Mouse (Mus musculus): ENCODE results near the gene Sppl3. TPM values are rescaled to one million over a fixed set of nuclear protein-coding genes. Genes with fewer than 3 reads are reported as not detected.

Sppl3 gene
- polyA plus RNA-seq, 1 experiment from 2014 or later: 16.6 TPM

DNA sequence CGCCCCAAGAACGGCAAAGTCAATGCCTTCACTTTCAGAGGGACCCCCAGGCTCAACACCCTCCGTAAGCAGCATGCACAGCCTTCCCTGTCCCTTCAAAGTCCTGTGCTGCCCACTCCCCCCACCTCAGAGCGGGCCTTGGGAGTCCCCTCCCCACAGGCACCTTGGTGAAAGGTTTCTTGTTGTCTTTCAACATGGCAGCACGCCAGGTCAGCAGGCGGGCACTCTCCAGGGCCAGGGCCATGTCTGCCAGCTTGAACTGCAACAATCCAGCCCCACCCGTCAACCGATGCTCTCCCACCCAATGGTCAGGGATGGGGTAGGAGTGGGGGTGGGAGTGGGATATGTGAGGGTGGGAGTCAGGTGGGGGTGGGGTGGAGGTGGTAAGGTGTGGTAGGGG lies 100.2 kb downstream of the Sppl3 start:
- ATAC-seq: no peak
- TF ChIP-seq EP300 (IDR thresholded peaks at IDR 0.05) (no peak), CTCF (IDR thresholded peaks at IDR 0.05) (no peak)

GRCm38 (mm10) chr5:115113244-115113643 lies 102.3 kb downstream of the Sppl3 start:
- no peak overlapping the region for H3K4me2 ChIP-seq (replicated peaks; ENCODE audit: low read depth, low read length)
- no peak overlapping the region for H3K4me3 ChIP-seq (ENCODE audit: low read depth, low read length)
- TF ChIP-seq CTCF (IDR thresholded peaks at IDR 0.05) (no peak), EP300 (IDR thresholded peaks at IDR 0.05) (no peak)
- no peak overlapping the region for H3K27ac ChIP-seq (ENCODE audit: low read length)
- H3K9me3 ChIP-seq (ENCODE audit: low read length): no peaks in the 10 kb centered on the region
- no peaks in the 10 kb centered on the region for H3K4me1 ChIP-seq (ENCODE audit: insufficient read depth, low read depth, low read length)
- 98% methylated on average over 12 of the region's 12 CpGs for WGBS
- DNase-seq (ENCODE audit: low spot score) (no peak), ATAC-seq (no peak)
- H3K9ac ChIP-seq (replicated peaks; ENCODE audit: low read depth): no peak overlapping the region
- H3K36me3 ChIP-seq (ENCODE audit: insufficient read depth, low read length): no peaks in the 10 kb centered on the region
- no peaks in the 10 kb centered on the region for H3K27me3 ChIP-seq (replicated peaks; ENCODE audit: insufficient read depth, low read length)

More for the DNA sequence above, 100.2 kb downstream of the Sppl3 start:
- H3K36me3 ChIP-seq (ENCODE audit: insufficient read depth, low read length): no peaks in the 10 kb centered on the region
- DNase-seq (ENCODE audit: low spot score): no peak
- H3K4me1 ChIP-seq (ENCODE audit: insufficient read depth, low read depth, low read length): no peaks in the 10 kb centered on the region
- H3K9ac ChIP-seq (replicated peaks; ENCODE audit: low read depth): no peak overlapping the region
- no peaks in the 10 kb centered on the region for H3K9me3 ChIP-seq (ENCODE audit: low read length)
- H3K27me3 ChIP-seq (replicated peaks; ENCODE audit: insufficient read depth, low read length): no peaks in the 10 kb centered on the region
- no peak overlapping the region for H3K27ac ChIP-seq (ENCODE audit: low read length)
- no peak overlapping the region for H3K4me3 ChIP-seq (ENCODE audit: low read depth, low read length)
- 87% methylated on average over 8 of the region's 8 CpGs for WGBS
- H3K4me2 ChIP-seq (replicated peaks; ENCODE audit: low read depth, low read length): no peak overlapping the region

DNA sequence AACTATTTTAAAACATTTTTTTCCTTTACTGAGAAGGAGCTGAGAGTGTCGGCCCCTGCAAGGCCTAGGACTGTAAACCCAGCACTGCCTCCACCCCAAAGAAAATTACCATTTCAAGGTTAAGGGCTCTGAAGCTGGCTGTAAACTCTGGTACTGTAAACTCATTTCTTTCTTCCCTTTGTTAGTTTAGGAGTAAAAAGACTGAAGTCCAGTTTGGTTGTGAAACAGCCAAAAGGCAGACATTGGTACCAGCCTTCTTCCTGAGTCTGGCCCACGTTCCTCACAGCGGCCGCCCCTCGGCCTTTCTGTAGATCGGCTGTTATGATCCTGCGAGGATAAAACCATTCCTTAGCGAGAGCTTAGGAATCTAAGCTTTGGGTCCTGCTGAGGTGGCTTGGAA lies 103.6 kb downstream of the Sppl3 start:
- WGBS: 95% methylated on average over 8 of the region's 8 CpGs
- Histone ChIP-seq H3K4me1 (ENCODE audit: insufficient read depth, low read depth, low read length) (no peaks in the 10 kb centered on the region), H3K4me3 (ENCODE audit: low read depth, low read length) (no peak overlapping the region), H3K4me2 (replicated peaks; ENCODE audit: low read depth, low read length) (no peak overlapping the region), H3K36me3 (ENCODE audit: insufficient read depth, low read length) (no peaks in the 10 kb centered on the region), H3K27me3 (replicated peaks; ENCODE audit: insufficient read depth, low read length) (no peaks in the 10 kb centered on the region), H3K9ac (replicated peaks; ENCODE audit: low read depth) (no peak overlapping the region), H3K9me3 (ENCODE audit: low read length) (no peaks in the 10 kb centered on the region), H3K27ac (ENCODE audit: low read length) (no peak overlapping the region)
- ATAC-seq: no peak
- no peak for DNase-seq (ENCODE audit: low spot score)
- no peak for TF ChIP-seq CTCF (IDR thresholded peaks at IDR 0.05)
- TF ChIP-seq EP300 (IDR thresholded peaks at IDR 0.05): no peak

DNA sequence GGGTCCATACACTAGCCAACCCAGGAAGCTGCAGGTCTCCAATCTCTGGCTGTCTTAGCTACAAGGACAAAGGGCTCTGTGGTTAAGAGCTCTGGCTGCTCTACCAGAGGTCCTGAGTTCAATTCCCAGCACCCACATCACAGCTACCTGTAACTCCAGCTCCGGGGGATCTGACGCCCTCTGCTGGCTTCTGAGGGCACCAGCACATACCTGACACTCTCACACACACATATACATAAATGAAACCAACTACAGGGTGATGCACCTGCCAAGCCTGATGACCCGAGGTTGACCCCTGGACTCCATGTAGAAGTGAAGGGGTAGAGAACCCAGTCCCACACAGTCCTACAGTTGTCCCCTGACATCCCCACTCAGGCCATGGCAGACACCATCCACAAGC lies 105.5 kb downstream of the Sppl3 start:
- Histone ChIP-seq H3K4me1 (ENCODE audit: insufficient read depth, low read depth, low read length) (no peaks in the 10 kb centered on the region), H3K4me2 (replicated peaks; ENCODE audit: low read depth, low read length) (no peak overlapping the region), H3K9ac (replicated peaks; ENCODE audit: low read depth) (no peak overlapping the region), H3K36me3 (ENCODE audit: insufficient read depth, low read length) (no peaks in the 10 kb centered on the region), H3K4me3 (ENCODE audit: low read depth, low read length) (no peak overlapping the region), H3K27me3 (replicated peaks; ENCODE audit: insufficient read depth, low read length) (no peaks in the 10 kb centered on the region), H3K9me3 (ENCODE audit: low read length) (no peaks in the 10 kb centered on the region), H3K27ac (ENCODE audit: low read length) (no peak overlapping the region)
- 86% methylated on average over 3 of the region's 3 CpGs for WGBS
- DNase-seq (ENCODE audit: low spot score): no peak
- TF ChIP-seq EP300 (IDR thresholded peaks at IDR 0.05): no peak
- no peak for TF ChIP-seq CTCF (IDR thresholded peaks at IDR 0.05)
- no peak for ATAC-seq

DNA sequence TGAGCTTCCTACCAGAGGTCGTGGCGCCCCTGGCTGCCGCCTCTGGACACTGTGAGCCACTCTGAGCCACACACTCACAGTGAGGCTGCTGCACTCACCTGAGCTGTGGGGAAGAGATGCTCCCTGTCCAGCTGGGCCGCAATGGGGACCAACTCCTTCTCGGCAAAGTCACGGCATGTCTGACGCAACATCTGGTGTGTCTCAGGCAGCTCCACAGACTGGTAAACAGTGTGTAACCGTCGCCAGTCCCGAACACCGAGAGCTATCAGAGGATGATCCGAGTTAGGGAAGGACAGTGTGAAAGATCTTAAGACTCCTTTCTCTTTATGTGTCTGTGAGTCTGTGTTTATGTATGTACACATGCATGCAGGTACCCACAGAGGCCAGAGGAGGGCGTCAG lies 106.5 kb downstream of the Sppl3 start:
- H3K4me3 ChIP-seq (ENCODE audit: low read depth, low read length): no peak overlapping the region
- no peak for ATAC-seq
- H3K9me3 ChIP-seq (ENCODE audit: low read length): no peaks in the 10 kb centered on the region
- no peak for DNase-seq (ENCODE audit: low spot score)
- H3K27me3 ChIP-seq (replicated peaks; ENCODE audit: insufficient read depth, low read length): no peaks in the 10 kb centered on the region
- H3K36me3 ChIP-seq (ENCODE audit: insufficient read depth, low read length): no peaks in the 10 kb centered on the region
- no peak overlapping the region for H3K27ac ChIP-seq (ENCODE audit: low read length)
- no peak; the same call in 1 of the 2 replicates for TF ChIP-seq CTCF (IDR thresholded peaks at IDR 0.05)
- no peak for TF ChIP-seq EP300 (IDR thresholded peaks at IDR 0.05)
- H3K9ac ChIP-seq (replicated peaks; ENCODE audit: low read depth): no peak overlapping the region
- WGBS: 76% methylated on average over 13 of the region's 13 CpGs
- no peaks in the 10 kb centered on the region for H3K4me1 ChIP-seq (ENCODE audit: insufficient read depth, low read depth, low read length)
- no peak overlapping the region for H3K4me2 ChIP-seq (replicated peaks; ENCODE audit: low read depth, low read length)

GRCm38 (mm10) chr5:115118961-115119570 lies 108.1 kb downstream of the Sppl3 start, which contains the start of gene Acads:
Gene Acads (minus strand): TSS chr5:115119346.
- WGBS: under 1% methylated on average over 39 of the region's 39 CpGs
- peak; percentile 88 for DNase-seq (ENCODE audit: low spot score)
- H3K27me3 ChIP-seq (replicated peaks; ENCODE audit: insufficient read depth, low read length): no peaks in the 10 kb centered on the region
- H3K9ac ChIP-seq (replicated peaks; ENCODE audit: low read depth): peak within 1 kb of the TSS; percentile 42
- no peaks in the 10 kb centered on the region for H3K36me3 ChIP-seq (ENCODE audit: insufficient read depth, low read length)
- H3K4me2 ChIP-seq (replicated peaks; ENCODE audit: low read depth, low read length): peak within 1 kb of the TSS; percentile 80
- peak within 1 kb of the TSS; percentile 51; the same call in 1 of the 2 replicates for H3K27ac ChIP-seq (ENCODE audit: low read length)
- no peaks in the 10 kb centered on the region for H3K4me1 ChIP-seq (ENCODE audit: insufficient read depth, low read depth, low read length)
- TF ChIP-seq EP300 (IDR thresholded peaks at IDR 0.05) (no peak), CTCF (IDR thresholded peaks at IDR 0.05) (0 out of 2 replicates have a peak, but pooled peaks have one; percentile 2)
- peak; percentile 97 for ATAC-seq
- peak within 1 kb of the TSS; percentile 68 for H3K4me3 ChIP-seq (ENCODE audit: low read depth, low read length)
- no peaks in the 10 kb centered on the region for H3K9me3 ChIP-seq (ENCODE audit: low read length)

All from lung, postnatal 0 days (tissue).